Mouse (Mus musculus) E14TG2a.4 (cell line): Measurements from ENCODE around the gene Arhgef10l.

Source experiments
- CTCF ChIP-seq: conservative IDR thresholded peaks from 2 replicates; pipeline ENCODE4 v1.5.1; 2014; ENCODE audit warnings: low read length
- POU5F1 ChIP-seq: IDR thresholded peaks from 2 replicates; pipeline ENCODE4 v1.6.1; 2014; ENCODE audit warnings: low read length, borderline replicate concordance

DNA sequence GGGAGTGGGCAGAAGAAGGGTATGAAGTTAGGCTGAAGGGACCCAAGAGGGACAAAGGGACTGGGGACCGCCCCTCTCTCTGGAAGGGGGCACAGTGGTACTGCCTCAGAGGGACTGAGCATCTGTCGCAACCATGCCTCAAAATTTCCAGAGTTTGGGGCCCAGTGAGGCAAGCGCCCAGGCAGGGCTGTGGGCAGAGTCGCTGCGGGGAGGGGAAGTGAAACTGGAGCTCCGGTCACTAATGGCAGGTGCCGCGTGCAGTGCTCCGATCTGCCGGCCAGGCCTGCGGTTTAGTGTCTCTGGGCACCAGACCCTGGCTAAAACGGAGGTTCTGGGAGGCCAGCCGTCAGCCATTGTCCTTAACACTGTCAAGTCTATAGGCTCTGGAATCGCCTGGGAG lies 99.0 kb downstream of the Arhgef10l start:
- TF ChIP-seq CTCF: no peak
- no peak for TF ChIP-seq POU5F1
